ENCODE assay signal across 11 mouse cellular contexts in genomic region chr9:103713230-103713629, GRCm38 (mm10).
"Had no signal": no experiment of that assay in that cellular context is flagged by ENCODE, and none has a peak within 500 bp of the region (broad histone marks: within the 10 kb centered on the region; RNA-seq: fewer than 3 reads in every experiment).

No protein-coding gene starts in this region.

- H3K4me2 ChIP-seq: liver, embryonic 11.5 days; liver, embryonic 15.5 days; midbrain, embryonic 15.5 days; neural tube, embryonic 12.5 days had no signal

- DNase-seq: lung, adult 2 months; lung, postnatal 36 days; thymus, postnatal 4 days had no signal

- H3K9ac ChIP-seq: liver, embryonic 15.5 days; midbrain, embryonic 15.5 days; neural tube, embryonic 12.5 days had no signal

- H3K4me1 ChIP-seq: liver, embryonic 15.5 days; midbrain, embryonic 15.5 days had no signal

- H3K27me3 ChIP-seq: liver, embryonic 15.5 days; midbrain, embryonic 15.5 days; neural tube, embryonic 12.5 days had no signal

- H3K4me3 ChIP-seq: left cerebral cortex, adult 2 months; limb, embryonic 10.5 days; liver, embryonic 15.5 days; midbrain, embryonic 15.5 days; neural tube, embryonic 12.5 days had no signal

- H3K27ac ChIP-seq: left cerebral cortex, adult 2 months; limb, embryonic 10.5 days; liver, embryonic 15.5 days; midbrain, embryonic 15.5 days; neural tube, embryonic 12.5 days; stomach, postnatal 0 days had no signal

- H3K36me3 ChIP-seq: limb, embryonic 10.5 days; liver, embryonic 15.5 days; midbrain, embryonic 15.5 days; neural tube, embryonic 12.5 days had no signal

- ATAC-seq: lung, postnatal 0 days; midbrain, embryonic 15.5 days had no signal

- H3K9me3 ChIP-seq: limb, embryonic 10.5 days; liver, embryonic 15.5 days; midbrain, embryonic 15.5 days; neural tube, embryonic 12.5 days had no signal
